Mouse (Mus musculus) brain, adult 2 months (tissue): Measurements from ENCODE around the gene Fst.

Experiments used
- DNase-seq: peaks from one replicate; pipeline ENCODE4 v3.0.0; 2011; ENCODE audit warnings: low read depth, low spot score

Fst gene

DNA sequence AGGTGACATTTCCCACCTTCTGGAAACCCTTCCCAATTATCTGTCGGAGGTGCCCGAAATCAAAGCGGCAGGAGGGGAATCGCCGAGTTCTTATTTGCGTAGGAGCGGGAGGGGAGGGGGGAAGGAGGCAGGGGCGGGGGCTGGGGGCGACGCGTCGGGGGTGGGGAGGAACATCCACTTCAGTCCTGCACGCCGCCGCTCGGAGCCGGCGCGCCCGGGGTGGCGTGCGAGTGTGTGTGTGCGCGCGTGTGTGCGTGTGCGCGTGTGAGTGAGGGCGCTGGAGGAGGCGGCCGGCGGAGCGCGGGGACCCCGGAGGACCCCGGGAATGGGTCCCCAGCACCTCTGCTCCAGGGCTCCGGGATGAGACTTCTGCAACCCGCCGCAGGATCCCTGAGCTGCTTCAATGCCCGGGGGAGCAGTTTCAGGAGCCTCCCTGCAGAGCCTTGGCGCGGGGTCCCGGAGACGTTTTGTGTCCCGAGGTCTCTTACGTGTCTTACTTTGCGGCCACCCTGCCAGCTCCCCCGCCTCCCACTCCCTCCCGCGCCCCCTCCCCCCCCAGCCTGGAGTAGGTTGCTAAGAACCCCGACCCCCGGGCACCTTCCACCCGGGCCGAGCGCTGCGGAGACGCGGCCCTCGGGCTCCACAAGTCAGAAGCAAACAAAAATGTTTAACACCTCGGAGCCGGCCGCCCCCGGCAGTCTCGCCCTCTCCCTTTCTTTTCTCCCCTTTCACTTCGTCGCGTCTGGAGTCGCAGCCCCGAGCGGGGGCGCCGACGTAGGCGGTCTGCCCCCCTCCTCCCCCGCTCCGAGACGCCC lies at the start of gene Fst:
Gene Fst (minus strand): TSS at position 66 of the 815 bp plus-strand sequence.
- peak; percentile 27 for DNase-seq

DNA sequence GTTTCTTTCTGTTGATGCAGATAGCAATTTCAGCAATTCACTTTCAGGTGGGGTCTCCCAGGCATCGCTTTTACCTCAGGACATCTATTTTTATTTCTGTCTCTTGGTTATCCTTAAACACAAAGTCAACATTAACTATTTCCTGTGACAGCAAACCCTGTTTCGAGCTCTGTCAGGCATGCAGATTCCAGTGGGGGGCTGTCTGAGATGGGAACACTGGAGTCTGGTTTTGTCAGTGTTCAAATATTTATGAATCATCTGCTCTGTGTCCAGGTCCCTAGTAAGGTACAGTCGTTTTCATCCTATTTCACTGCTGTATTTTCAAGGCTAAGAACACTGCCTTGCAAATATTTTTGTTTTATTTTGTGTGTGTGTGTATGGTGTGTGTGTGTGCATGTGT lies 35.1 kb upstream of the Fst start:
- no peak for DNase-seq

DNA sequence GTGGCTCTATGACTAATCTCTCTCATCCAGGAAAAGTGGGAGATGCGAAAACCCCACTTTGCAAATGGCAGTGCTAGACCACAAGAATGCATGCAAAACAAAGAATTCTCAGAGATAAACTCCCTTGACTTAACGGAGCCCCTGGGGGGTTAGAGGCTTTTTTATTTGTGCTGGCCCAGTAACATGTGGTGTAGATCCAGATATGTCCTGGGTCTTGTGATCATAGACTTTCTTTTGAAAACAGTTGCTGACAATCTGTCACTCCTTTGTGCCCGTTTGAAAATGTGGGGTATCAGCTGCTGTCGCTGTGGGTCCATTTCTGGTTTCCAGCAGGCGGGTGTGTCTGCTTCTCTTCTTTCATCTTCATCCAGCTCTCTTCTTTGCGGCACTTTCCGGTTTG lies 29.4 kb upstream of the Fst start:
- DNase-seq: no peak

GRCm38 (mm10) chr13:114478329-114478728 lies 19.6 kb upstream of the Fst start:
- peak; percentile 29 for DNase-seq

- DNase-seq: no peak
Observed at GRCm38 (mm10) chr13:114469945-114470344, 11.2 kb upstream of the Fst start.

- DNase-seq: no peak
Observed at GRCm38 (mm10) chr13:114466269-114466919, 7.6 kb upstream of the Fst start.

DNA sequence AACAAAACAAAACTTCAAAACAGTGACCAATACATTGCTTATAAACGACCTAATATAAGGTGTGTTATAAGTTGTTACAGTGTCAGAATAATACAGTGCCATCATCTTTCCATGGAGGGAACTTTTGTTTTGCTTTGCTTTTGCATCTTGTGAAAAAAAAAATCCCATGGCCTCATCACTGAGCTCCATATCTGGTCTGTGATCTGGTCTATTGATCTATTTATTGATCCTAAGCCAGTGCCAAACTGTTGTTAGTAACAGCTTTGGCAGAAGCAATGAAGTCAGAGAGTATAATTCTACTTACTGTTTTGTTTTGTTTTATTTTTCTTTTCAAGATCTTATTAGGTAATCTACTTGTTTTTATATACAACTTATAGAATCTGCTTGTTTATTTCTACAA lies 6.6 kb upstream of the Fst start:
- no peak for DNase-seq

- no peak for DNase-seq
Observed at GRCm38 (mm10) chr13:114464824-114465223, 6.1 kb upstream of the Fst start.

DNA sequence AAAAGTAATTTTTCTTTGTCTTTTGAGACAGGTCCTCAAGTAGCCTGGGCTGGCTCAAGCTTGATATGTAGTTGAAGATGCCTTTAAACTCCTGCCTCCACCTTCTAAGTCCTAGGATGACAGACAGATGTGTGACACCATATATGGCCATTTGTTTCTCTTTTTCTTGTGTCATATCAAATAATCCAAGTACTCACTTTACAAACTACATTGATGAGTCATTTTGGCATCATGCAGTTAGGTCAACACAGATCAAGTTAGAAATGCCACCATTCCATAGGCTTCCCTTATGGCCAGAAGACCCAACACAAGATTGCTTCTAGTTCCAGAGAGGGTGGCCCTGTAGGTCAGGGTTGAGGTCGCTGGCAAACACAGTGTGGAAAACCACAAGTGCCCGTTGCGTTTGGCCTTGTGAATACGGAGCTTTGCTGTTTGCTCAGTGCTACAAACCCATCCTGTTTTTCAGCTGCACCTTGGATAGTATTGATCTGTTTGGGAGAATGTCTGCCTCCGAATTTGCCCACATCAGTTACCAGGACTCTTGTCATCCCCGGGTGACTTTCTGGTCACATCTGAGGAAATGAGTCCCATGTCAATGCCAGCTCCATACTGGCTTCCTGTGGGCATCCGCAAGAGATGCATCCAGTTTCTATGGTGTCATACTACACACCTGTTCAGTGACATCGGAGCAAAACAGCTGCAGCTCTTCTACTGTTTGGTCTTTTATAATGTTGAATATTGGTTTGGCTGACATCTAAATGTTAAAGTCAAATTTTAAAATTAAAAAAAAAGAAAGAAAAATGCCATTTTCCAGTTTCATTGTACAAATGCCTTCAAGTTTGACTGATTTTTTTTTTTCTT lies 4.0 kb upstream of the Fst start:
- DNase-seq: no peak

DNA sequence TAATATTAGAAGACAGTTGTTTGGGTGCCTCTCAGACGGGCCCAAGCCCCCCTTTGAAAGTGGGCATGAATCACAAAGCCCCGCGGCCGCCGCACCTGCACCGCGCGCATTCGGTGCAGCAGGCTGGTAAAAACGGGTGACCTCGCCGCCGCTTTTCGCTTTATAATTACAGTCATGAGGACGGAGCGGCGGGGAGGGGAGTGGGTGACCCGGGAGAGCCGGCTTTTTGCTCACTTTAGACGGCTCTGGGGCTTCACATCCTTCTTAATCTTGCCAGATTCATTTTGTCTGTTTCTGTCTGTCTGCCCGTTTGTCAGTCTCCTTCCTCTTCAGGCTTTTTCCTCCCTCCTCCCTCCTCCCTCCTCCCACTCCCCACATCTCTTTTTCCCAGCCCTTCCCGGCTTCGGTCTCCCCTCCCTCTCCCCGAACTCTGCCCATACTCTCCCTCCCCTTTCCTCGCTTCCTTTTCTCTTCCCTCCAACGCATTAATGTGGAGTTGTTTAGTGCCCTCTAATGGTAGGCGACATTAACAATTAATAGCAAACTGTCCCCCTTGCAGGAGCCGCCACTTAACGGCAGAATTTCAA lies 1.6 kb upstream of the Fst start:
- peak; percentile 76 for DNase-seq

DNA sequence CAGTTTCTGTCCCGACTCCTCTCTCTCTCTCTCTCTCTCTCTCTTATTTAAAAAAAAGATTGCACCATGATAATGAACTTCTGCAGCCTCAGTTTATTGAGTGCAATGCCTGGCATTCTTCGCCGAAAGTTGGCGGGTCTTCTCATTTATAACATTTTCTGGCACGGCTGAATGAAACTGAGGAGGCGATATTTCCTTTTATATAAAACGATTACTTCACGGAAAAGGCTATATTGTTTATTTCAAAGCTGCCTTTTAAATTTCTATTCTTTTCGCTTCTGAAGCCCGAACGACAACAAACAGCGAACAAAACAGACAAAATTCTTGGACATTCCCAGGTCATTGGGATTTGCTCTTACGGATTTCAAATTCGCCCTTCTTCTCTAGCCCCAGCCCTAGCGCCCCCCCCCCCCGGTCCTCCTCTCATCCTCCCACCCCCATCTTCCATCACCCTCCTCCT lies 980 bp upstream of the Fst start:
- DNase-seq: no peak

GRCm38 (mm10) chr13:114458291-114458885 lies 363 bp downstream of the Fst start:
- peak; percentile 12 for DNase-seq

DNA sequence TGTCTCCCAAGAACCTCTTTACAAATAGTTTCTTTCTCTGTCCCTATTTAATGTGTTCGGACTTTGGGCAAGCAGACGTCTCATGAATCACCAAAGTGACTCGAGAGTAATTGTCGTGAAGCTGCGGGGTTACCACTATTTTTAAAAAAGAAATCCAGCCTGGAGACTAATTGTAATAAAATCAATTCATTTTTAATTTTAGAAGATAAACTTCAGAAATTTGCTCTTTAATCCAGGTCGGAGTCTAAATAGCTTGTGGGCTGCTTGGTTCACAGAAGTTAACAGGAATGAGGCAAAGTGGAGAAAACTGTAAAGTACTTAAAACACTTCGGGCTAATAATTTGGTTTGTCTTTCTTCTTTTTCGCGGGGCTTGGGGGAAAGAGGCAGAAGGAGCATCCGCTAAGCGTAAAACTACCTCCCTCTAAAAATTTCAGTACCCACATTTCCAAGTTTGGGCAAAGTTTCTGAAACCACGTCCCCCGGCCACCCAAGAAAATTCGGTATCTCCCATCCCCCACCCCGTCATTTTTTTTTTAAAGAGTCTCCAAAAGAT lies 1.1 kb downstream of the Fst start:
- no peak for DNase-seq

GRCm38 (mm10) chr13:114456766-114457566 lies 1.8 kb downstream of the Fst start:
- DNase-seq: peak; percentile 6

- peak; percentile 18 for DNase-seq
Observed at GRCm38 (mm10) chr13:114456224-114456623, 2.5 kb downstream of the Fst start.

DNA sequence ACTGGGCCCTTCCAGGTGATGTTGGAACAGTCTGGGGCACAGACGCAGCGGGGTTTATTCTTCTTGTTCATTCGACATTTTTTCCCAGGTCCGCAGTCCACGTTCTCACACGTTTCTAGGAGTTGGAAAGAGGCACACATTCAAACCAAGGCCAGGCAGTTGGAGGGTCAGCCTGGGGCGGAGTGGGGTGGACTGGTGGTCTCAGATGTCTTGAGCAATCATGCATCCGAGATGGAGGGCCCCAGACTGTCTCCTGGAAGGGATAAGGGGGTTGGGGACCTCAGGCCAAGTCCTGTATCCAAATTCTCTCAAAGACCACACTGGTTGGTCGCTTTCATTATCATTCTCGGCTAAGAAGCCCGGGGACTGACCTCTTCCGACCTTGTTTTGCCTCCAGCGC lies 3.0 kb downstream of the Fst start:
- no peak for DNase-seq

DNA sequence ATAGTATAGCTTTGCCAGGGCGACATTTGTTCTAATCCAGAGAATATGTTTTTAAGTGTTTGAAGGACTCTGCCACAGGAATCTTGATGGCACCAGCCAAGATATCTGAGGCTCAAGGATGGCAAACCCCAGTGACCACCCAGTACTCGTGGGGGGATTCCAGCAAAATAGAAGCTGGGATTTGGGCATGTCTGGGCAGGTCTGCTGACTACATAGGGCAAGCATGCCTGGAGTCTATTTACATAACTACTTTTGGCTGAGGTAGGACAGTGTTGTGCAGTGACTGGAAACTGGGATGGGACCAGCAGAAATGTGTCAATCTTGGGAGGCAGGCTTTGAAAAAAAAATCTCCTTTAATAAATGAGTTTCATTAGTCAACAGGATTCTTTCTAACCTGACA lies 11.5 kb downstream of the Fst start:
- DNase-seq: no peak

- DNase-seq: no peak
Observed at GRCm38 (mm10) chr13:114432491-114432890, 26.3 kb downstream of the Fst start.

- no peak for DNase-seq
Observed at GRCm38 (mm10) chr13:114425230-114425629, 33.5 kb downstream of the Fst start.

GRCm38 (mm10) chr13:114420235-114420634 lies 38.5 kb downstream of the Fst start:
- DNase-seq: no peak
